Mouse (Mus musculus) lung, postnatal 0 days (tissue): ENCODE measurements at regions not wholly inside any gene's neighbourhood (a gene's known extent, or its start where the extent isn't known, plus 50 kb on each side); places are given as distances from the start of the nearest gene placed in this dataset.

Experiments used
- ATAC-seq: fragments of 200-750 bp; cut with Nextera tagmentation; 2 replicates; pipeline ENCODE4 v1.8.0; 2017; ENCODE audit warnings: moderate library complexity
- DNase-seq: peaks from one replicate; pipeline ENCODE4 v3.0.0-alpha.2; 2016; ENCODE audit warnings: low spot score
- H3K27ac ChIP-seq: fragments of 300-500 bp; sonication (generic); 2 replicates; pipeline ENCODE4 v1.5.1; 2014; ENCODE audit warnings: antibody characterized with exemption, mild to moderate bottlenecking, low read length, mixed read lengths
- H3K27me3 ChIP-seq: fragments of 300-500 bp; sonication (generic); replicated peaks from 2 replicates; pipeline ENCODE4 v1.6.1; 2014; ENCODE audit warnings: low read length, mixed read lengths; ENCODE audit not compliant: insufficient read depth
- H3K36me3 ChIP-seq: fragments of 300-500 bp; sonication (generic); 2 replicates; pipeline ENCODE4 v1.6.1; 2014; ENCODE audit warnings: low read length, mixed read lengths; ENCODE audit not compliant: insufficient read depth
- H3K4me1 ChIP-seq: fragments of 300-500 bp; sonication (generic); 2 replicates; pipeline ENCODE4 v1.6.1; 2014; ENCODE audit warnings: antibody characterized with exemption, low read depth, low read length, mixed read lengths; ENCODE audit not compliant: insufficient read depth
- H3K4me2 ChIP-seq: fragments of 300-500 bp; sonication (generic); replicated peaks from 2 replicates; pipeline ENCODE4 v1.6.1; 2014; ENCODE audit warnings: low read depth, mild to moderate bottlenecking, low read length, moderate library complexity, mixed read lengths
- H3K4me3 ChIP-seq: fragments of 300-500 bp; sonication (generic); 2 replicates; pipeline ENCODE4 v1.5.1; 2014; ENCODE audit warnings: low read depth, low read length
- H3K9ac ChIP-seq: fragments of 300-500 bp; sonication (generic); replicated peaks from 2 replicates; pipeline ENCODE4 v1.6.1; 2014; ENCODE audit warnings: low read depth, mild to moderate bottlenecking
- H3K9me3 ChIP-seq: fragments of 300-500 bp; sonication (generic); 2 replicates; pipeline ENCODE4 v1.6.1; 2016; ENCODE audit warnings: low read length, mixed read lengths
- CTCF ChIP-seq: IDR thresholded peaks from 2 replicates; pipeline ENCODE4 v1.5.1; 2016; ENCODE audit warnings: antibody characterized with exemption, mild to moderate bottlenecking
- EP300 ChIP-seq: IDR thresholded peaks from 2 replicates; pipeline ENCODE4 v1.6.1; 2016; ENCODE audit warnings: antibody characterized with exemption, mild to moderate bottlenecking, control low read depth
- WGBS: fragments of 180-500 bp; shearing (Covaris S2); extraction: QIAGEN DNeasy Blood & Tissue Kit; methylation state at CpG from one replicate; pipeline ENCODE4 v1.1.7; 2014; 5-methylcytosine and 5-hydroxymethylcytosine counted together

GRCm38 (mm10) chr8:127860891-127861290 is 497.5 kb upstream of the Nrp1 start:
- H3K4me2 ChIP-seq: no peak overlapping the region
- H3K27ac ChIP-seq: no peak overlapping the region
- H3K4me3 ChIP-seq: no peak overlapping the region
- no peaks in the 10 kb centered on the region for H3K36me3 ChIP-seq
- H3K9ac ChIP-seq: no peak overlapping the region
- TF ChIP-seq EP300: no peak
- TF ChIP-seq CTCF: no peak
- no peaks in the 10 kb centered on the region; the same call in 1 of the 2 replicates for H3K4me1 ChIP-seq
- DNase-seq: peak; percentile 27
- no peak for ATAC-seq
- H3K9me3 ChIP-seq: no peaks in the 10 kb centered on the region
- WGBS: 21% methylated on average over 3 of the region's 3 CpGs
- H3K27me3 ChIP-seq: no peaks in the 10 kb centered on the region

- Histone ChIP-seq H3K4me1 (no peaks in the 10 kb centered on the region), H3K9me3 (no peaks in the 10 kb centered on the region), H3K36me3 (no peaks in the 10 kb centered on the region), H3K27me3 (no peaks in the 10 kb centered on the region), H3K27ac (no peak overlapping the region), H3K9ac (no peak overlapping the region), H3K4me2 (no peak overlapping the region), H3K4me3 (no peak overlapping the region)
- TF ChIP-seq CTCF (no peak), EP300 (no peak)
- ATAC-seq: no peak
- DNase-seq: no peak
- 78% methylated on average over 1 of the region's 1 CpGs for WGBS
Observed at GRCm38 (mm10) chr8:127884641-127885040, 473.8 kb upstream of the Nrp1 start.

- H3K9me3 ChIP-seq: no peaks in the 10 kb centered on the region
- H3K4me3 ChIP-seq: no peak overlapping the region
- H3K27ac ChIP-seq: no peak overlapping the region
- H3K4me2 ChIP-seq: no peak overlapping the region
- no peaks in the 10 kb centered on the region for H3K36me3 ChIP-seq
- no peaks in the 10 kb centered on the region for H3K4me1 ChIP-seq
- TF ChIP-seq EP300 (no peak), CTCF (no peak)
- DNase-seq: no peak
- no peak overlapping the region for H3K9ac ChIP-seq
- no peaks in the 10 kb centered on the region for H3K27me3 ChIP-seq
- WGBS: 83% methylated on average over 3 of the region's 3 CpGs
- ATAC-seq: no peak
Observed at GRCm38 (mm10) chr8:127885211-127885610, 473.2 kb upstream of the Nrp1 start.

- Histone ChIP-seq H3K27ac (no peak overlapping the region), H3K27me3 (no peaks in the 10 kb centered on the region), H3K4me1 (no peaks in the 10 kb centered on the region), H3K4me3 (no peak overlapping the region), H3K4me2 (no peak overlapping the region), H3K9ac (no peak overlapping the region), H3K9me3 (no peaks in the 10 kb centered on the region), H3K36me3 (no peaks in the 10 kb centered on the region)
- peak; percentile 90 for TF ChIP-seq EP300
- no peak for TF ChIP-seq CTCF
- WGBS: 51% methylated on average over 3 of the region's 3 CpGs
- DNase-seq (peak; percentile 58), ATAC-seq (peak; percentile 85)
Observed at GRCm38 (mm10) chr8:127885831-127886230, 472.6 kb upstream of the Nrp1 start.

- H3K9me3 ChIP-seq: no peaks in the 10 kb centered on the region
- H3K4me1 ChIP-seq: no peaks in the 10 kb centered on the region
- no peaks in the 10 kb centered on the region for H3K36me3 ChIP-seq
- ATAC-seq: no peak
- no peak overlapping the region for H3K4me2 ChIP-seq
- H3K27me3 ChIP-seq: no peaks in the 10 kb centered on the region
- no peak overlapping the region for H3K4me3 ChIP-seq
- H3K27ac ChIP-seq: no peak overlapping the region
- TF ChIP-seq CTCF (no peak), EP300 (no peak)
- WGBS: 74% methylated on average over 6 of the region's 6 CpGs
- H3K9ac ChIP-seq: no peak overlapping the region
- DNase-seq: no peak
Observed at GRCm38 (mm10) chr8:127890729-127891128, 467.7 kb upstream of the Nrp1 start.

GRCm38 (mm10) chr8:127894284-127894683 is 464.1 kb upstream of the Nrp1 start:
- Histone ChIP-seq H3K36me3 (no peaks in the 10 kb centered on the region), H3K27me3 (no peaks in the 10 kb centered on the region), H3K27ac (no peak overlapping the region), H3K9ac (no peak overlapping the region), H3K4me3 (no peak overlapping the region), H3K4me1 (no peaks in the 10 kb centered on the region), H3K4me2 (no peak overlapping the region), H3K9me3 (no peaks in the 10 kb centered on the region)
- no peak for TF ChIP-seq EP300
- no peak for TF ChIP-seq CTCF
- ATAC-seq (no peak), DNase-seq (no peak)

GRCm38 (mm10) chr8:127908436-127908835 is 450.0 kb upstream of the Nrp1 start:
- Histone ChIP-seq H3K36me3 (no peaks in the 10 kb centered on the region), H3K9ac (no peak overlapping the region), H3K4me2 (no peak overlapping the region), H3K9me3 (no peaks in the 10 kb centered on the region), H3K4me3 (no peak overlapping the region), H3K27ac (no peak overlapping the region), H3K4me1 (no peaks in the 10 kb centered on the region), H3K27me3 (no peaks in the 10 kb centered on the region)
- TF ChIP-seq EP300 (no peak), CTCF (no peak)
- WGBS: 76% methylated on average over 5 of the region's 5 CpGs
- DNase-seq (no peak), ATAC-seq (no peak)
